Mouse (Mus musculus): ENCODE measurements at regions not wholly inside any gene's neighbourhood (a gene's known extent, or its start where the extent isn't known, plus 50 kb on each side); places are given as distances from the start of the nearest gene placed in this dataset.

DNA sequence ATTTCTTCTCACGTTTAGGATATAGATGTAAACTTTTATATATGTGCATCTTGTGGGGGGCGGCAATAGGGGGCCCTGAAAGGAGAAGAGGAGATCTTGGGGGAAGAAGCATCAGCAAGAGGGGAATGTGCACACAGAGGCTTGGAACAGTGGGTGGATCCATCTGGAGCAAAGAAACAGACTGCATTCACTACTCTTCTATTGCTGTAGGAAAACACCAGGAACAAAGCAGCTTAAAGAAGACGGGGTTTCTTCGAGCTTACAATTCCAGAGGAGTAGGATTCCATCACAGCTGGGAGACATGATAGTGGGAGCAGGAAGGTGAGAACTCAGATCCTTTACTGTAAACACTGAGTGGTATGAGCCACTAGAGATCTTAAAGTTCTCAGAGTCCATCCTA is 444.9 kb upstream of the BB014433 start:
- no peak for DNase-seq (ENCODE audit: low read depth in 2 of 2, low spot score in 2 of 2)

DNA sequence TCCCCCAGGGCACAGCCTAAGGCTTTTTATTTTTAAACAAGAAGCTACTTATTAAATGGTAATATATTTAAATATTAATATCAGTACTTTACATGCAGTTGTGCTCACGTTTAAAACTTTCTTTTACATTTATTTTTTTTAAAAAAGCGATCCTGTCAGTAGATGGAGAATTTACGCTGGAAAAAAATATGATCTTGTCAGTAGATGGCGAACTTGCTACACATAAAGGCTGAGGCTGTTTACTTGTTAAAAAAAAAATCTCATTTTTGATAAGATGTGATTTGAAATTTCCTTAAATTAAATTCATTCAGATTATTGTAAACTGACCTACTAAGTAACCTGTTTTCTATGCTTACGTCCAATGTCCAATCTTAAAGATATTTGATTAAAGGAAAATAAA is 441.7 kb upstream of the BB014433 start:
- DNase-seq (ENCODE audit: low read depth in 2 of 2, low spot score in 2 of 2), result no peak

DNA sequence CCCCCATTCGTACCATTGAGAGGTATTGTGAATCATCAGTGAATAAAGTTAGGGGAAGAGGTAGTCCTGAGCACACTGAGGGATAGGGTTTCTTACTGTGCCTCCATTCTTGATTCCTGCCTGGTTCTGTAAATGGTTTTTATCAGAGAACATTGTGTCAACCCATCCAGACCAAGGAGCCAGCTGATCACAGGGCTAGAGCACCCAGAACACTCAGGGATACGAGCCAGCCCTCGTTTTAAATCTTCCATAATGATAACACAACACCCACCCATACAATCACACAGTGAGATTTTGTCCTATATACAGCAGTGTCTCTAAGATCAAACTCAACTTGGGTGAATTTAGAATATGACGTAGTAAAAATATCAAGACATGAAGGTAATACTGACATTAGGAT is 424.7 kb upstream of the BB014433 start:
- DNase-seq (ENCODE audit: low read depth in 2 of 2, low spot score in 2 of 2), result no peak

DNA sequence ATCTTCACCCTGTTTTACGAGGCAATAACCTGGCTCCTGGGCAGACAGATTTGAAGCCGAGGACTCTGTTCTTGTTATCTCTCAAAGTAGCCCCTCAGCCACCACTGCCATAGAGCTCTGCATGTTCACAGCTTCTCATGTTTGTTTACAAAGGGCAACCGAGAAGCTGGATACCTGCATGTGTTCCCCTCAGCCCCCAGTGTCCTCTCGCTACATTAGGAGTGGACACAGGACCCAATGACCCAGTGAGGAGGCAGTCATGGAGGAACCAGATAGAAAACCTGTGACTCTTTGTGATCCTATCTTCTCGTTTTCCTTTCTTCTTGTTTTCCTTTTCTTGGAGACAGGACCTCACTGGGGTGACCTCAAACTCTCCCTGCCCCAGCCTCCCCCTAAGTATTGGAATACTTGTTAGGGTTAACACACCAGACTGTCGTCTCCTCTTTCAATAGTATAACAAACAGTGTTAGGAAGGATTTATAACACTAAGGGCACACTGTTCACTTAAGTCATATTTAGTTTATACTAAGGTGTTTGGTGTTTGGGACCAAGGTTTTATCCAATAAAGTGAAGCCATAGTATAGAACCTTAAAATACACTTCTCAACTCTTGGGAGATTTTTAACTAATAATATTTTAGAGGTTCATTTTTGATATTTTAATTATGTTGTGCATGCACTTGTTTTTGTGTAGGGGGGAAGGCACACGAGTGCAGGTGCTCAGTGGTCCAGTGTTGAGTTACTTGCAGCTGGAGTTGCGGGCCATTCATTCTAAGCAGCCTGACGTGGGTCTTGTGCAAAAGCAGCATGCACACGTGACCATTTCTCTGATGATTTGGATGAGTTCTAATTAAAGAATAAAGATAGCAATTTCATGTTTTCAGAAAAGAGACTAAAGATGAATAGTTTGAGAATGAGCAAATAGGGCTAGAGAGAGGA is 422.9 kb upstream of the BB014433 start:
- no peak for DNase-seq (ENCODE audit: low read depth in 2 of 2, low spot score in 2 of 2)

DNA sequence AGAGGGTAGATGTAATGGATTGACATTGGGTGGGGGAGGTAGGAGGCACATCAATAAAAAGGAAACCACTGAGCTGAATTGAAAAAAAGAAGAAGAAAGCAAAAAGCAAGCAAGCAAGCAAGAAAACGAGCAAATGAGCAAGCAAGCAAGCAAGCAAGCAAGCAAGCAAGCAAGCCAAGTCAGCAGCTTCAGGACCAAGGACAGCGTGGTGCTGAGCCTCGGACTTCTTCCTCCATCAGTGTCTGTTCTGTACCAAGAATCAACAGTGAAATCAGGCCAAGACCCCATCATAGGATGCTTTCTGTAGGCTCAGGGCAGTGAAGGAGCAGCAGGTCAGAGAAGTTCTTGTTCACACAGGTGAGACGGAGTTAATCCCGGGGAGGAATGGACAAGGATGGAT is 392.7 kb upstream of the BB014433 start:
- no peak for DNase-seq (ENCODE audit: low read depth in 2 of 2, low spot score in 2 of 2)

DNA sequence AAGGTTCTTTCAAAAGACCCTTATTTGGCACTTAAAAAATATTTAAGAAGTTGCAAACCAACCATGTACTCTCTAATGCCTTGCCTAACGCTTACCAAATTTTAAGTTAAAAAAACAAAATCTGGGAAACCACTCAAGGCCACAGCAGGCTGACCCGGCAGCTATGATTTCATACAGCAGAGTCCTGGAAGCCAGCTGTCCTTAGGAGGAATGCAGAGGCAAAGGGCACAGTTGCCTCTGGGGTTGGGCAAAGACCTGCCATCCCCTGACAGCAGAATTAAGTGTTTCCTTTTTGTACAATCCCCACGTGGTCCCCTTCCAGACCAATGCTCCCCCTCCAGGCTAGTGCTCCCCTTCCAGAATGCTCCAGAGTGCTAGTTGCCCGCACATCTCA is 348.8 kb upstream of the BB014433 start:
- DNase-seq (ENCODE audit: low read depth in 2 of 2, low spot score in 2 of 2), result no peak

DNA sequence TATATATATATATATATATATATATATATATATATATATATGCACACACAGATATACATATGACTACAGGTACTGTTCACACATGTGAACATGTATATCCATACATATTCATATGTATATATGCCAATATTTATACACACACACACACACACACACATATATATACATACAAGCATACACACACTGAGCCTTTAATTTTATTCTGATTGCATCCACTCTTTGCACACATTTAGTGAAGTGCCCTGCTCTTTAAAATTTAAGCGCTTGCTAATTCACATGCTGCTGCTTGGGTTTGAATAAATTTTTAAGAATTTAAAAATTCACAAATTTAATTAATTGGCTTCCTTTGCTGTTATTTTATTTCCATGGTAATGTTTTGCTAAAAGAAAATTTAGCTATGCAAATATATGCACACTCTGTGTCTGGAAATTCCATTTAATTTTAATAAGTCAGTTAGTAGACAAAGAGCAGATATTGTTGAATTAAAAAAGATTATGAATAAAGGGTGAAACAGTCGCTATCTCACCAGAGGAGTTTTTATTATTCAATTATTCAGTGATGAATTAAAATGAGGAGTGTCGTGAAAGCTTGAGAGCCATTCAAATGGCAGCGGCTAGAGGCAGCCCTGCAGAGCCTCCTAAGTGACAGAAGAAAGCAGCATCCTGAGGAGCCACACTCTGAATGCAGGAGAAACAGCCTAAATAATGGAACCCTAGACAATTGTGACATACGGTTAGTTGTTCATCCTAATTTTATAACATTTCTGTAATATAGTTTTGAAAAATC is 348.3 kb upstream of the BB014433 start:
- DNase-seq (ENCODE audit: low read depth in 2 of 2, low spot score in 2 of 2), result no peak

DNA sequence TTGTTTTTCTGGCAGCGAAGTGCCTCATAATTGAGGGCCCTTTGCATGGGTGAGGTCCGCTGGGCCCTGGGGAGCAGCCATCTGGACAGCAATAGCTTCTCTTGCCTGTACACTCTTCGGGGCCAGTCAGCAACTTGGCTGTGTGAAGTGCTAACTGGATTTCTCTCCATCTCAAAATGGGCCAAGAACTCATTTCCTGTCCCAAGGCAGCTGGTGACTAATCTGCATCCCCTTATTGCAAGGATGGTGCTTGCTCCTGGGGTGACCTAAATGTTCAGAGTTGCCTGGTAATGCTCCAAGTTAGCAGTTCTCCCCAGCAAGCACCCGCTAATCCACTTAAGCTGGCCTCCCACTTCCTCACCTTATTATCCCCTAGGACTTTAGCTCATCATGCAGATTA is 346.2 kb upstream of the BB014433 start:
- no peak for DNase-seq (ENCODE audit: low read depth in 2 of 2, low spot score in 2 of 2)

DNA sequence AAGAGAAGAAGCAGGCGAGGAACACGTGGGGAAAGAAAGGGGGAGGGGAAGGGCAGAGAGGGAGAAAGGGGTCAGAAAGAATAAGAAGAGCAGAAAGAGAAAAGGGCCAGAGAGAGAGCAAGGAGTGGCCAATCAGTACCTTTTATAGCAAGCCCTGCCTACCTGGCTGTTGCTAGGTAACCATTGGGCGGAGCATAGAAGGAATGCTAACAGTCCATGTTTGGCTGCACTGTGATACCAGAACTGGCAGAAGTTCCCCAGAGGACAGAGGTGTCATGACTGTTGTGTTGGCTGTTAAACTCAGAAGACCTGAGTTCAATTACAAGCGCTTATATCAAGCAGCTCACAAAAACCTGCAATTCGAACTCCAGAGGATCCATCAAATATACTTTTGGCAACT is 342.9 kb upstream of the BB014433 start:
- no peak for DNase-seq (ENCODE audit: low read depth in 2 of 2, low spot score in 2 of 2)

DNA sequence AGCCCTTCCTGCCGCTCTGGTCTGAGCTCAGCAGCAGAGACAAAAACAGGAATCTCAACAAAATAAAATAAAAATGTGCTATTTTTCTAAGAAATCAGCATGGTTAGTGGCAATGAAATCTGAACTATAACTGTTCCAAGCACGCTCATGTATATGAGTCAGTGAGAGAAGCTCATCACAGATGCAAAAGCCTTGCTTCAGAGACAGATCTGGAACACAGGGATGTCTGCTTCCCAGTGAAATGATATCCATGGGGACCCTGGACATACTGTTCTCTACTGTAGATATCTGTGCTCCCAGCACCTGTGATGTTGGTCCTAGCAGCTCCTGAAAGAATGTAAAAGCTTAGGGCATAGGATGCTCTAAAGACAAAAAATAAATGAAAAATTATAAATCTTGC is 321.2 kb upstream of the BB014433 start:
- DNase-seq (ENCODE audit: low read depth in 2 of 2, low spot score in 2 of 2), result no peak

DNA sequence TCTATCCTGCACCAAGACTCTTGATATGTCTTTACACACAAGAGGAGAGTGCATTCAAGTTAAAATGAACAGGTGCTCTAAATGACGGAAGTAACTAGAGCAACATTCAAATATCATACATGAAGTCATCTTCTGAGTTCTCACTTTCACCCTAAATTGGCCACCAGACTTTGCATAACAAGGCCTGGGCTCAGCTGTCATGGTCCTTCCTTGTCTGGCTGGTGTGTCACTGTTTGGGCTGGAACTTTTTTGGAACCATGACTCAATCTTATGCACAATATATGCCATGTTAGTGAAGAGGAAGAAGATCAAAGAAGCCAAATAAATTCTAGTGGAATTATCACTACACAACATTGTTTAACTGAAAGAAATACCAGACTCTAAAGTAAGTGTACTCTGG is 318.7 kb upstream of the BB014433 start:
- DNase-seq (ENCODE audit: low read depth in 2 of 2, low spot score in 2 of 2), result no peak

DNA sequence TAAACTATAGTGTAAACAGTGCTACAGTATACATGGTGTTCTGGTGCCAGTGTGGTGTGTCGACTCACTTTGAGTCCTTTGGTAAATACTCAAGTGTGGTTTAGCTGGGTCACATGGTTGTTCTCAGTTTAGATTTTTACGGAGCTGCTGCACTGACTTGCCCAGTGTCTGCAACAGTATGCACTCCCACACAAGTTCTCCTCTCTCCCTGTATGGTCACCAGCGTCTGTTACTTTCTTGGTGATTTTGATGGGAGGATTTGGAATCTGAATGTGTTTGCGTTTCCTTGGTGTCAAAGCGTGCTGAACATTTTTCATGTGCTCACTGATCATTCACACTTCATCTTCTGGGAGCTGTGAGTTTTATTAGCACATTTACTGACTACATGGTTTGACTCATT is 298.3 kb upstream of the BB014433 start:
- DNase-seq (ENCODE audit: low read depth in 2 of 2, low spot score in 2 of 2), result no peak

DNA sequence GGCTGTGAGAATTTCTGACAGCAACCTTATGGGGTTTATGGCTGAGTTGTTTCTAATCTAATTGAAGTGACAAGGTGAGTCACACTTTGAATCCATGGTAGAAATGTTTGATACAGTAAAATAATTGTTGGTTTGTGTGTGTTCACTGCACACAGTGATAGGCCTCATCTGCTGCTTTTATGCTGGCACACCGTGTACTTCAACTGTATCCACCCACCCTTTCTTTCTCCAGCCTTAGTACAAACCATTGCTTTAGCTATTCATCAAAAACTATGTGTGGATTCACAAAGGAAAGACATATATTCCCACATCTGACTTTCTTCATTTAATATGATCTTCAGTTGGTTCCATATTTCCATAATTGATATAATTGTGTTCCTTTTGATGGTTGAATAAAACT is 297.7 kb upstream of the BB014433 start:
- no peak for DNase-seq (ENCODE audit: low read depth in 2 of 2, low spot score in 2 of 2)

DNA sequence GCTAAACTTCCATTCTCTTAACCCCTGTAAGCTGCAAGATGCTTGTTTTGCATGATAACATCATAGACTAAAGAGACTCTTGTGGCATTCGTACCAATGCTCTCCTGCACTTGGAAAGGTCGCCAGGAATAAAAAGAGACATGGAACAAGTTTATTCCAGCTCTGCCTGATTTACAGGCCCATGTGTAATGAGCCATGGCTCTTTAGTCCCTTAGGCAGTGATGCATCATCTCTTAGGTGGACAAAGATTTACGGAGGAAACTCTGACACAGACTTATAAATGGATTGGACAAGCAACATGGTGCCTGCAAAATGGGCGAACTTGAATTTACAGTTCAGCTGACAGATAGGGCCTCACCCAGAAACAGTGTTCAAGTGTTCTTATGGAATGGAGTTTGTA is 288.7 kb upstream of the BB014433 start:
- no peak for DNase-seq (ENCODE audit: low read depth in 2 of 2, low spot score in 2 of 2)

DNA sequence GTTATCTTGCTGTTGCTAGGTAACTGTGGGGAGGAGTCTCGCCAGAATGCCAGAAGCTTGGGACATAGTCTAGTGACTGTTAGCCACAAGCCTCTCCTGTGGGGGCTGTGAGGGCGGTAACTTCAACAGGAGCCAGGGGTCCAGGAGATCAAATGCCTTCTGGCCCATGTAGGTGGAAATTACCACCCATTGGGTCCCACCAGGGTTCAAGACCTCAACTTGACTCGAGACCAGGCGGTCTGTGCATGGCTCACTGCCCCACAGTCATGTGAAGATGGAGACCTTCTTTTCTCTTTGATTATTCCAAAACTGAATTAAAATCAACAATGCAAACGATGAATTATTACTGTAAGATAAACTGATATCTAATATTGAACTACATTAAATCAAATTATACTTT is 281.4 kb upstream of the BB014433 start:
- DNase-seq (ENCODE audit: low read depth in 2 of 2, low spot score in 2 of 2), result no peak

DNA sequence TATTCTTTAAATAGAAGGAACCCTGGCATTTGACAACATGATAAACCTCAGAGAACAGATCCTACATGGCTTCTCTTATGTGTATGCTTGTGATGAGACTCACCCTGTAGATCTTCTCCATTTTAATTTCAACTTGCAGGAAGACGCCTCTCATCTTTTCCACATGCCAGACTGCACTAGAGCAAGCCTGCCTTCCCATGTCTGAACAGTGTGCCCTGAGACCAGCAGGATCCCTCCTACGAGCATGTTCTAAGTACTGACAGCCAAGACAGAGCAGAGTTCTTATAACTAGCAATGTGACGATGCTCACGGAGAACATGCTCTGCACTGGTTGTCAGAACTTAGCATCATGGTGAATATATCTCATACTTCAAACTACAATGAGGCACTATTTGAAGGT is 277.5 kb upstream of the BB014433 start:
- DNase-seq (ENCODE audit: low read depth in 2 of 2, low spot score in 2 of 2), result no peak

DNA sequence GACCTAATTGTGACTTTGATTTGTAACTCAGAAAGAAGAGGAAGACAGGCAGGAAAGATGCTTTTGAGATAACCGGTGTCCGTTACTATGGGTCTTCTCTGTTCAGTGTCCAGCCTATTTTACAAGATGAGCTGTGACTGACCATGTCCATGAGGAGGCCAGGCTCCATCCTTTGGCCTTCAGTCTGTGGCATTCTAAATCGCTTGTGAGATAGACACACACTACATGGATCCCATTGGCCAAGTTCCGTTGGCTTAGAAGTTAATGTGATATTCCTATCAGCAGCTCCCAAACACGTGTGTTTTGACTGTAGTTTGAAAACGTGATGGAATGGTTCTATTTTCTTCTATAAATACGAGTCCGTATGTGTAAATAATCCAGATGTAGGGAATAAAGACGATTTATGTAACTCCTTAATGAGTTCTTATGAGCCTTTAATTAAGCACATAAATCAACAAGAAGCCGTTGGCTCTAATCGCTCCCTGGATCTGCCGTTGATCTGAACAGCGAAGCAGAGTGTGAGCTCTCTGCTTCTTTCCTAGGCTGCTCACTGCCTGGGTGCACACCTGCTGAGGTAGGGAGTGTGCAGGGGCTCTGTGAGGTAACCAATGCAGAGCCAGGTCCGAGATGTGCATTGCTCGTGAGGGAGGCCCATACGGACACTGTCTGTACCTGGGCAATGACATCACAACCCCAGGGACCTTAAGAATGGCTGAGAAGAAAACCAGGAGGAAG is 272.4 kb upstream of the BB014433 start:
- DNase-seq (ENCODE audit: low read depth in 2 of 2, low spot score in 2 of 2), result no peak

DNA sequence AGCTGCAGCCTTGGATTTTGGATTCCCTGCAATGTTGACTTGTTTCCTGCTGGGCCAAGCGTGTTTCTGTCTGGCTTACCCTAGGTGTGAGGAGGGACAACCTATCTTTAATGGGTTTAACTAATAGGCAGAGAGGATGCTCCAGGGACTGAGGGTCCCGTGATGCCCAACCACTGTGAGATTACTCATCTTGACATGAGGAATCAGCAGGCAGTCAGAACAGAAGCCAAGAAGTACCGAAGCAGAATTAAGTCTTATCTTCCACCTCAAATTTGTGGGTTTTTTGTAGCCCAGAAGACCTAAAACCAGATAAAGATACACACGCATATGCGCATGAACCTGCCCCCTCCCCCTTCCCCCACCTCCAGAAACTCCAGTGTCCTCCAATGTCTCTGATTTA is 267.6 kb upstream of the BB014433 start:
- no peak for DNase-seq (ENCODE audit: low read depth in 2 of 2, low spot score in 2 of 2)

DNA sequence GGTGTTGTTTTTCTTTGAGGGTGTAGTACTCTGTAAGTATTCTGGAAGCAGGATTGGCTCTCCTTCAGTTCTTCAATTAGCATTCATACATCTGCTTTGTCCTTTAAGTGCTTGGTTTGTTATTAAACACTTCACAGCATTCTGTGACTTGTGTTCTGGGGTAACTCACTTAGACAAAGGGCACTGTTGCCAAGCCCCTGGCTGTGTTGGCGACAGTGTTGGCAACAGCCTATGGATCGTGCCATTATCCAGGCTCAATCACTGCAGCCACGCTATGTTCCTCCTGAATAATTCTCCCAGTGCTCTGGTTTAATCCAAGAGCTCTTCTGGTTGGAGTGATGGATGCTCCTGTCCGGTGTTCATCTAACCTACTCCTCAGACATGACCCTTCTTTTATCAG is 265.6 kb upstream of the BB014433 start:
- no peak for DNase-seq (ENCODE audit: low read depth in 2 of 2, low spot score in 2 of 2)

DNA sequence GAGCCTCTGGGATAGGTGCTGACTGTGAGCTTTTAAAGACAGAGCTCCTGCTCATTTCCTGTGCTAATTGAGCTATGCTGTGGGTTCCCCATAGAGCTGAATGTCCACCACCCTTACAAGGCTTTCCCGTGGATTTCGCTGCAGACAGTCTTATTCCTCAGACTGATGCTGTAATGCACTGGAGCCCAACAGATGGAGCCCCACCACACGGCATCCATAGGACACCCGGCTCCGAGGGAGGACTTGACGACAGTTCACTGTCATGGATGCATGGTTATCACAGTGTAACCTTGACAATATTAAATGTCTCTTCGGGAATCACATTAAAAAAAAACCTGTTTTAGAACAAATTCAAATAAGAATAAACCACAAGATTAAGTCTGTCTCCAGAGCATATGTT is 265.2 kb upstream of the BB014433 start:
- no peak for DNase-seq (ENCODE audit: low read depth in 2 of 2, low spot score in 2 of 2)

DNA sequence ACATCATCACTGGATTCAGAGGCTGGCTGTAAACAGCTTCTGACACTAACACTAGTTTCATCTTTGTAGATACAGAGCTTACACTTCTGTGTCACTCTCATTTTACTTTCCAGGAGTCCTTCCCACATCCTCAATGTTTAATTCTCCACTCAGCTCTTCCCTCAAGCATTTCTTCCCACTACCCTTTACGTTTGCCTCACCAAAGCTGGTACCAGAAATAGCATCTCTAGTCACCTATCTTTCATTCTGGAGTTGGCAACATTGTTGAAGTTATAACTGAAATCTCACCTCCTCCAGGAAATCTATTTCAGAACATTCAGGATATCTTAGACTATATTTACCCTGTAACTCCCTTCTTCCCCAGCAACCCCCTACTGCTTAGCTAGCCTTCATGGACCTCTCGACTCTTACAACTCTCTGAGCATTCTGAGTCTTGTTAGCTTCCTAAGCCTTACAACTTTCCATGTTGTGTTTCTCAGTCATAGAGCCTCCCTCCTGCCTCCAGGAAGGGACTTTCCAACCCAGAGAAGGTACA is 258.3 kb upstream of the BB014433 start:
- DNase-seq (ENCODE audit: low read depth in 2 of 2, low spot score in 2 of 2), result no peak

DNA sequence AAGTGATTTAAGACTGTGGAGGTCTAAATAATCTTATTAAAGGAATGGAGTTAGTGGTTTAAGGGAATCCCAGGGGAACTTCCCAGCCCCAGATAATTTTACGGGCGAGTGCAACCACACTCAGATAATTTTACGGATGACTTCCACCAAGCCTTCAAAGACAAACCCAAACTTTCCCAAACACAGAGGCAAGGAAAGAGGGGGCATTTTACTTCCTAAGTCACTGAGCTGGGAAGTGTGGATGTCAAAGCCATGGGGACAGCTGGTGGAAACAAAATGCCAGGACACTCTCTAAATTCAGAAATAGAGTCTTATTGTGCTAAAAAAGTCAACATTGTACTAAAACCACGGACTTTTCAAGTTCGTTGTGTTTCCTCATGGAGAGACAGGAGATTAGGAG is 227.9 kb upstream of the BB014433 start:
- DNase-seq (ENCODE audit: low read depth in 2 of 2, low spot score in 2 of 2), result no peak

Measured in CD8-positive naive resting alpha-beta T cell, adult 2 months (primary cell).